Mouse (Mus musculus) brain, embryonic 14.5 days (tissue): ENCODE results near the gene Rec8. TPM values are rescaled to one million over a fixed set of nuclear protein-coding genes. Genes with fewer than 3 reads are reported as not detected.

Experiments used
- DNase-seq: peaks from one replicate; pipeline ENCODE4 v3.0.0-alpha.2; 2011; ENCODE audit warnings: low read depth
- CTCF ChIP-seq: fragments of 200-500 bp; IDR thresholded peaks from 2 replicates; pipeline ENCODE4 v1.5.1; 2012; ENCODE audit warnings: inconsistent platforms, mild to moderate bottlenecking, moderate library complexity, borderline replicate concordance; ENCODE audit not compliant: insufficient read depth, insufficient read length; ENCODE audit errors: extremely low read depth
- POLR2A ChIP-seq: fragments of 200-500 bp; IDR thresholded peaks from 2 replicates; pipeline ENCODE4 v1.6.1; 2012; ENCODE audit warnings: mild to moderate bottlenecking, inconsistent platforms, borderline replicate concordance; ENCODE audit not compliant: poor library complexity, insufficient read depth, insufficient read length, severe bottlenecking; ENCODE audit errors: extremely low read depth
- polyA plus RNA-seq: library from polyadenylated mRNA; depleted of rRNA; stranded (reverse); fragments of >200 nt; gene quantifications from 2 replicates; pipeline ENCODE4 v1.2.3, GENCODE M21; 2012

Gene Rec8
- polyA plus RNA-seq, 1 experiment = 15.9 TPM

GRCm38 (mm10) chr14:55634874-55635522 lies 17.2 kb downstream of the Rec8 start:
- TF ChIP-seq CTCF (no peak), POLR2A (no peak)

DNA sequence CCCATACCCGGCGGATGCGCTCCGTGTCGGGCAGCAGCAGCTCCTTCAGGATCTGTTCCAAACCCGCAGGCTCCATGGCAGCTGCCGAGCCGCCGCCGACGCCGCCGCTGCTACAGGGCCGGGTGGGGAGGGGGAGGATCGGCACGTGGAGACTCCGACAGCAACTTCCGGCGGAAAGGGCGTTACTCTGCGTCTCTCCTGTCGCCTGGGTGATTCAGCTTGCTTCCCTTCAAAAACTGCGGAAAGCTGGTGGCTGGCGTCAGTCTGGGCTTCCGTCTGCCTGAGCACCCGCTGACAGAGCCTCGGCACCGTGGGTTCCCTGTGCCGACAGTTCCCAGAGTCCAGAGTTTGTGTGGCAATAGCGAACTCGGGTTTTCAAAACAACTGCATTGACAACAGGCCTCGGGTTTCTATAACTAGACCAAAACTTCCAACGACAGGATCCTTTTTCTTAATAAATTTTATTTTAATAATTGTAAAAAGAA lies 17.7 kb downstream of the Rec8 start, which contains the start of gene Ipo4:
Gene Ipo4 (minus strand): TSS at position 435 of the 485 bp plus-strand sequence.
- peak; percentile 97 for DNase-seq
- TF ChIP-seq CTCF (no peak), POLR2A (peak; percentile 32; the same call in 1 of the 2 replicates)

More at GRCm38 (mm10) chr14:55634874-55635522, 17.2 kb downstream of the Rec8 start:
- DNase-seq = no peak

DNA sequence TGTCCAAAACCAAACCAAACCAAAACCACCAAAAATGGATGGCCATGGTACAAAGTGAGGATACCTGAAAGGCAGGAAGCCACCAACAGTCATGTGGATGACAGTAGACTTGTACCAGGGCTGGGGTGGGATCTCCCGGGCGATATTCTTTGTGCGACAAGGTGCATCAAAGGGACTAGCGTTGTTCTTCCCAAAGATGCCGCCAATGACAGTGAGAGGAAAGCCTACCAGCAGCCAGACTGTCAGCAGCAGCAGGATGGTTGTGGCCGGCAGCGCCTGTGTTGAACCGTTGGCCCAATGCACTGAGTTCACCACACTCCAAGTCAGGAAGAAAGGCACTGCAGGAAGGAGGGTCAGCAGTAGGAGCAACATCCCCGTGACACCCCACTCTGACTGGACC lies 20.0 kb downstream of the Rec8 start, which contains the start of gene Gm49378:
Gene Gm49378 (minus strand): TSS at position 101 of the 400 bp plus-strand sequence.
- no peak for TF ChIP-seq POLR2A
- DNase-seq = no peak

- DNase-seq = no peak
- TF ChIP-seq CTCF (no peak), POLR2A (no peak)
Observed at GRCm38 (mm10) chr14:55640816-55641215, 23.0 kb downstream of the Rec8 start.

DNA sequence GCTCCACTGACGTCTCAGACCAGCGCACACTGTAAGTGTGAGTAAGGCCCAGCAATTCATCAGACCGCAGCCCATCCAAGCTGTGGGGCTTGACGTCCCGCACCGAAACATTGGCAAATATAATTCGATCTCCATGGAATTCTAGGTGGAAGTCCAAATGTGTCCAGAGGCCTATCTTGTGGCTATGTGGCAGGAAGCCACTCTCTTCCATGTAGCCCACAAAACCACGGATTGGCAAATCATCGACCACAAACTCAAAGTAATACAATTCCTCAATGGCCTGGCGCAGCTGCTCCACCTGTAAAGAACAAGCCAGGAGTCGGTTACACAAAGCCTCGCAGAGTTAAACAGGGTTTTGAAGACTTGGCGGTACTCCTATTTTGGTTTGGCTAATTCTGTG lies 23.5 kb downstream of the Rec8 start:
- no peak for DNase-seq
- TF ChIP-seq CTCF (no peak), POLR2A (no peak)

GRCm38 (mm10) chr14:55642679-55643059 lies 24.8 kb downstream of the Rec8 start:
- TF ChIP-seq POLR2A = no peak
- TF ChIP-seq CTCF = no peak
- DNase-seq = no peak

DNA sequence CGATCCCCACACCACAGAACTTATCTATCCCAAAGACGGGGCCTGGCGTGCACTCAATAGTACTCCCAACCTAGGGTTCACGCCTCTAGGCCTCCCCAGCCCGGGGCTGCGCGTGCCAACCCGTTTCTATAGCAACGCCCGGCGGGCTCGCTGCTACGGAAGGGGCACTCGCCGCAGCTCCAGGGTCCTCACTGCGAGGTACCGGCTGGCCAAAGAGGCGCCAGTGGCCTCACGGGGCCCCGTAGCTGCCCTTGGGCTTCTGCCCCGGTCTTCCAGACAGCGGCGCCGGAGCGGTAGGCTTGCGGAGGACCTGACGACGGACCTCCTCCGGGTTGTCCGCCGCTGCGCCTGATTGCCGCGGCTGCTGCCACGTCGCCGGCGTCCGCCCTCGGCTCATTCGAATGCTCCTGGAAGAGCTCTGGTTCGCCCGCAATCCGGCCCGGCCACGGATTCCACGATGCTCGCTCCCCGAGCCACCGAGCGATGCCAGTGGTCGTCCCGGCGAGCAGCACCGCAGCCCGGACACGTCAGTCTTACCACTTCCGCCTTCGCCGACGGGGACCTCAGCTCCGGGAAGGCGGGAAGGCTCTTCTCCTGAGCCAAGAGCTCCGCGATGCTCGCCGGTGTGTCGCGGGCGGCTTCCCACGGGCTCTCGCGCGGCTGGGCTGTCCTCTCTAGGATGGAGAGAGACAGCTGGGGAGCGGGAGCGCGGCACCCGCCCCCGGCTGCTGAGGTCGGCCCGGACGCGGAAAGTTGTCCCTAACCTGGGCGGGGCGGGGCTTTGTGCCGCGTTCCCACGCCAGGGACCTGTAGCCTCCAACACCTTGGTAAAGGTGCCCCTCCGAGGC lies 25.4 kb downstream of the Rec8 start, which contains the start of gene Tm9sf1:
Gene Tm9sf1 (minus strand): TSS at position 747 of the 848 bp plus-strand sequence.
- TF ChIP-seq CTCF (no peak), POLR2A (peak; percentile 52; the same call in 1 of the 2 replicates)
- DNase-seq = peak; percentile 95

DNA sequence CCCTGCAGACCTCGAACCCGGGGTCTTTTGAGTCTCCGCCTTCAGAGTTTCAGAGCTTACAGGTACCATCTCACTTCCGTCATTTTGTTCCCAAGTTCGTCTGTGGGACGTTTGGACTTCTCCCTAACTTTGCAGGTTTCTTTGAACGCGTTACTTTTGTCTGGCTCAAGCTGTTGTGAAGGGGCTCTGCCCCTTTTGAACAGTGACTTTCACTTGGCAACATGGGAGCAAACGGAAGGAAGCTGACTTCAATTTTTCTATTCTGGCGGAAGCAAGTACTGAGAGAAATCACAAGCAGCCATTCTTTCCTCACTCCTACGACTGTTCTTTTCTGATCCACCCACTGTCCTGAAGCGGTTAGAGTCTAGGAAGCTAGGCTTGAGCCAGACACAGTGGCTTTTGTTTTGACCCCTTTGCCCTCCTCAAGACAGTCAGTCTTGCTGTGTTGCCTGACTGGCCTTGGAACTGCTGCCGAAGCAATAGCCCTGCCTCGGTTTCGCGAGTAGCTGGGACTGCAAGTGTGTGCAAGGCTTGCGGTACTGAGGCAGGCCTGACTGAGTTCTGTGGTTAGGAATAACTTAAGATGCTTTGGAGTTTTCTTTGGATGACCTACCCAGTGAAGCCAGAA lies 26.5 kb downstream of the Rec8 start:
- DNase-seq = peak; percentile 6
- TF ChIP-seq CTCF (no peak), POLR2A (no peak)

DNA sequence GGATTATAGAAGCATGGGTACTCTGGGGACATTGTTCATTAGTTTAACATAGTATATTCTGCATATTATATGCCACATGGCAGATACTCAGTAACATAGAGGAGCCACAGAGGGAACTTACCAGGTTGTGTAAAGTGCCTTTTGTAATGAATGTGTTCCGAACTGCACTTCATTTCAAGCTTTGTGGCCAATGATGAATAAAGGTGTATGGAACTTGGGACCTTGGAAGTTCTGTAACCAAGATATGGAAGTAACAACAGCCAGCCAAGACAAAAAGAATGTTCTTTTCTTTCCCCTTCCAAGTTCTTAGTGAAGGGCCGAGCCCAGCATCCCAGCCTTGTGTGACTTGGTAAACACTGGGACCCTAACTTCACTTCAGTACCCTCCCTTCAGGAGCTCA lies 32.0 kb downstream of the Rec8 start, which contains the start of gene Tssk4:
Gene Tssk4 (plus strand): TSS at position 301 of the 400 bp plus-strand sequence.
- no peak for DNase-seq
- TF ChIP-seq CTCF = no peak
- TF ChIP-seq POLR2A = no peak

DNA sequence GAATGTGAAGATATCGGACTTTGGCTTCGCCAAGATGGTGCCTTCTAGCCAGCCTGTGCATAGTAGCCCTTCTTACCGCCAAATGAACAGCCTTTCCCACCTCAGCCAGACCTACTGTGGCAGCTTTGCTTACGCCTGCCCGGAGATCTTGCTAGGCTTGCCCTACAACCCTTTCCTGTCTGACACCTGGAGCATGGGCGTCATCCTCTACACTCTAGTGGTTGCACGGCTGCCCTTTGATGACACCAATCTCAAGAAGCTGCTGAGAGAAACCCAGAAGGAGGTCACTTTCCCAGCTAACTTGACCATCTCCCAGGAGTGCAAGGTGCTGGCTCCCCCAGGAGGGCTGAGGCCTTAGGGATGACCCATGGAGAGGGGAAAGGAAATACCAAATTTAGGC lies 33.7 kb downstream of the Rec8 start:
- TF ChIP-seq POLR2A = no peak
- TF ChIP-seq CTCF = no peak
- no peak for DNase-seq

- DNase-seq = no peak
- TF ChIP-seq POLR2A (no peak), CTCF (no peak)
Observed at GRCm38 (mm10) chr14:55656935-55657334, 39.1 kb downstream of the Rec8 start.
